ENCODE assay signal across 21 mouse cellular contexts in genomic region chrX:59699766-59700165, GRCm38 (mm10).
"Had no signal": no experiment of that assay in that cellular context is flagged by ENCODE, and none has a peak within 500 bp of the region (broad histone marks: within the 10 kb centered on the region; RNA-seq: fewer than 3 reads in every experiment).

No protein-coding gene starts in this region.

- DNase-seq: lung, adult 18-20 months; lung, embryonic 14.5 days; lung, postnatal 10 days; lung, postnatal 4 days; retina, postnatal 1 day; right cerebral cortex, adult 18-20 months; right cerebral cortex, postnatal 25 days; right cerebral cortex, postnatal 4 days; spleen, adult 18-20 months; thymus, adult 2 months; thymus, postnatal 25 days; thymus, postnatal 4 days had no signal

- H3K4me2 ChIP-seq: lung, embryonic 14.5 days; midbrain, embryonic 11.5 days; midbrain, embryonic 13.5 days; midbrain, embryonic 15.5 days; neural tube, embryonic 12.5 days; stomach, embryonic 15.5 days had no signal

- H3K27ac ChIP-seq: liver, embryonic 14.5 days; midbrain, embryonic 13.5 days; midbrain, embryonic 15.5 days; neural tube, embryonic 12.5 days; stomach, embryonic 15.5 days; stomach, postnatal 0 days had no signal

- ATAC-seq: midbrain, embryonic 13.5 days; midbrain, embryonic 15.5 days had no signal

- H3K9ac ChIP-seq: liver, embryonic 14.5 days; lung, embryonic 14.5 days; midbrain, embryonic 13.5 days; midbrain, embryonic 15.5 days; neural tube, embryonic 12.5 days; stomach, embryonic 15.5 days had no signal

- H3K36me3 ChIP-seq: midbrain, embryonic 13.5 days; midbrain, embryonic 15.5 days; neural tube, embryonic 12.5 days; stomach, embryonic 15.5 days had no signal

- H3K9me3 ChIP-seq: megakaryocyte, embryonic 14.5 days; midbrain, embryonic 13.5 days; midbrain, embryonic 15.5 days; neural tube, embryonic 12.5 days; stomach, embryonic 15.5 days had no signal

- H3K4me3 ChIP-seq: megakaryocyte, embryonic 14.5 days; midbrain, embryonic 13.5 days; midbrain, embryonic 15.5 days; myocyte; neural tube, embryonic 12.5 days; stomach, embryonic 15.5 days had no signal

- H3K27me3 ChIP-seq: midbrain, embryonic 13.5 days; midbrain, embryonic 15.5 days; neural tube, embryonic 12.5 days; stomach, embryonic 15.5 days had no signal

- H3K4me1 ChIP-seq: megakaryocyte, embryonic 14.5 days; midbrain, embryonic 13.5 days; midbrain, embryonic 15.5 days; neural tube, embryonic 12.5 days; stomach, embryonic 15.5 days had no signal
